Mouse (Mus musculus) yolk sac, embryonic 10.5 days (tissue): ENCODE measurements around the gene Tpd52l1.
A peak's percentile ranks its signal among the peaks of the same experiment; 100 is the strongest.

Experiments
- DNase-seq: peaks from one replicate; pipeline ENCODE4 v3.0.0-alpha.2; 2017; ENCODE audit warnings: low spot score

Gene Tpd52l1

GRCm38 (mm10) chr10:31346401-31346800 is 99.4 kb downstream of the Tpd52l1 start:
- DNase-seq = no peak

DNA sequence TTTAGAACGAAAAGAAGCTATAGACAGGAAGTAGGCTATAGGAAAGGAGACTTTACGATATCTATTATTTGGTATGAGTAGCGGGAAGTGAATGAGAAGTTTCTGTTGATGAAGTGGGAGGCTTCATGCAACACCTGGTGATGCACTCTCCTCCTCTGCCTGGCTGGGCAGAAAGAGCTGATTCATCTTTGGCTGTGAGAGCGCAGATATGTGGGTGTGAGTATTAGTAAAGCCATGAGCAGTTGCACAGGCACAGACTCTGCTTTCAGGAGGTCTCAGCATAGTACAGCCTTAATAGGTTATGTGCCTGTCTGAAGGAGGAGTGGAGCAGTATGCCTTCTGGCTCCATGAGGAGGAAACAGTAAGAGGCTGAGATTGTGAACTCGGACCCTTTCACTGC is 109.3 kb downstream of the Tpd52l1 start:
- no peak for DNase-seq

- DNase-seq = no peak
Observed at GRCm38 (mm10) chr10:31331225-31331775, 114.5 kb downstream of the Tpd52l1 start.

DNA sequence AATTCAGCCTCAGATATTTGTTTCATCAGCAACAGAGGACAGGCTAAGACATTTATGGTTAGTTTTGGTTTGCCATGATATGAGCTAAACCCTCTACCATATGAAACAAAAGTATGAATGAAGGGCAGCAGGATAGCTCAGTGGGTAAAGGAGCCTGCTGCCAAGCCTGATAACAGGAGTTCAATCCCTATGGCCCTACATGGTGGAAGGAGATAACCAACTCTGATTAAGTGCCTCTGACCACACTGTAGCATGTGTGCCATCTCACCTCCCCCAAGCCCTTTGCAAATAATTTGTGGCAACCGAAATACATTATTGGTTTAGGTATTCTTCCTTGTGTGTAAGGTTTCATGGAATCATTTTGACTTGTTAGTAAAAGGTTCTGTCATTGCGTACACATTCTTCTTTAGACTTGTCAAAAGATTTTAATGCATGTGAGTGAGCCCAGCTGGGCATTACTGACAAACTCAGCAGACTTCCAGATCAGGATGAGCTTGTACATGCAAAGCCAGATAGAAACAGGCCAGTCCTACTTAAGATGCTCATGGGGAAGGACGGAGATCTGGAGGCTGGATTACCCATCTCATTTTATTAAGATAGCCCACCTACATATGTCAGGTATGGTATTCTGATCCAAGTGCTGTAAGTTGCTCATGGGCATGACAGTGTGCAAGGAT is 115.3 kb downstream of the Tpd52l1 start:
- no peak for DNase-seq

DNA sequence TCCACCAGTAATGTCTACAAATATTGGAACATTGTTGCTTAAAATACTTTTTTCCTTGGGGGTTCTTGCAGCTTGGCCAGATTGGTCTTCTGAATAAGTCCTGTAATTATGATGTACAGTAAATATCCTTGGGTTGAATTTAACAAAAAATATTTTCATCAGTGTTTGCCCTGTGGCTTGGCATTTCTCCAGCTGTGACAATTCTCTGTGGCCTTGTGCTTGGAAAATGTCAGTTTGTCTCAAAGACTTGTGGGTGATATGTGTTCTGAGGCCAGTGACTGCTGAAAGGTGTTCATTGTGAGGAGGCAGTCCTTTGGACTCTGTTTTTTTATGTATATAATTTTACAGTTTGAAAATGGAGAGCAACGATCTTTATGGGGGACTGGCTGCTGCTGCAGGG is 116.3 kb downstream of the Tpd52l1 start:
- no peak for DNase-seq

GRCm38 (mm10) chr10:31318491-31318890 is 127.3 kb downstream of the Tpd52l1 start:
- DNase-seq = no peak

GRCm38 (mm10) chr10:31312865-31313848 is 132.6 kb downstream of the Tpd52l1 start, which contains the start of gene Hddc2:
TSS of gene Hddc2 (plus strand) at chr10:31313383.
- peak; percentile 90 for DNase-seq

GRCm38 (mm10) chr10:31307024-31307598 is 138.6 kb downstream of the Tpd52l1 start:
- no peak for DNase-seq

DNA sequence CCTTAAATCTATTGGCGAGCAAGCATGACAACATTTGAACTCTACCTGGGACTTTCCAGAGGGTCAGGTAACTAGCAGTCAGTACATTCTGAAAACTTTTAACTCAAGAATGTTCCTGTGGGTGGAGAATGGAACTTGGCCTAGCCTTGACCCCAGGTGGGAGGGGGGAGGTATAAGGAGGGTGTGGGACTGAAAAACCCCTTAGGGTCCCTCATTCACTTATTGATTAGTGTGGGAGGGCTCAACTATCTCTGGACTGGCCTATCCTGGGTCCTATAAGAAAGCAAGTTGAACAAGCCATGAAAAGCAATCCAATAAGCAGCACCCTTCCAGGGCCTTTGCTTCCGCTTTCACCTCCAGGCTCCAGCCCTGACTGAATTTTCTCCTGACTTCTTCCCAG is 142.3 kb downstream of the Tpd52l1 start:
- DNase-seq = no peak

- DNase-seq = no peak
Observed at GRCm38 (mm10) chr10:31300292-31300691, 145.5 kb downstream of the Tpd52l1 start.

GRCm38 (mm10) chr10:31298921-31299574 is 146.7 kb downstream of the Tpd52l1 start:
- DNase-seq = peak; percentile 33

DNA sequence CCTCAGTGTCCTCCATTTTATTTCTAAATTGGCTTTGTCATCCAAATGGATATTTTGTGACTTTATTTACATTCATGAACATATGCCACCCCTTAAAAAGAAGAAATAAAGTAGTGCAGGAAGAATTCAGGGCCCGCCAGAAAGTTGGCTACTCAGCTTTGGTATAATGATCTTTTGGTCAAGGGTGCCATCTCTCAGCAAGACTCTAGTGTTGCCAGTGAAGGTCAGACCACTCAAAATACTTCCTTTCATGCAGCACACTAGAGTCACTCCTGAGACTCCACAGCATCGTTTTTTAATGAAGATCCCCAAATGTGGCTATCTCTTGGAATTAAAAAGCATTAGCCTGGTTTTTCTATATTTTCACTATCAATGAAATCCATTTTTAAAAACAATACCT is 147.5 kb downstream of the Tpd52l1 start:
- no peak for DNase-seq

GRCm38 (mm10) chr10:31297106-31297505 is 148.7 kb downstream of the Tpd52l1 start:
- DNase-seq = no peak

DNA sequence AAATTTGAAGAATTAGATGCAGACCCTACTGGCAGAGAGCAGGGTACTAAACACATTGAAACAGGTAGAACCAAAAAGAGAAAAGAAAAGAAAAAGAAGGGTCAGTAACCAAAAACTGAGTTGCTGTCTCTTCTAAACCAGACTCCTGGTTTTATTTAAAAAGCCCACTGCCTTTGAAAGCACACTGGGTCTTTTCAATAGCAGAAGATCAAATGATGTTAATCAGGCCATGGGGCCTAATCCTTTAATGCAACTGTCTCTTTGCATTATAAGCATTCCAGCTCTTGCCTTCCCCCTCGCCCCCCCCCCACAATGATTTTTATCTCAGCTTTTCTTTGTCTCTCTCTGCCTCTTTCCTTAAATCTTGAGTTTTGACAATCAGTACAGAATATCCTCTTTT is 149.3 kb downstream of the Tpd52l1 start:
- DNase-seq = no peak

DNA sequence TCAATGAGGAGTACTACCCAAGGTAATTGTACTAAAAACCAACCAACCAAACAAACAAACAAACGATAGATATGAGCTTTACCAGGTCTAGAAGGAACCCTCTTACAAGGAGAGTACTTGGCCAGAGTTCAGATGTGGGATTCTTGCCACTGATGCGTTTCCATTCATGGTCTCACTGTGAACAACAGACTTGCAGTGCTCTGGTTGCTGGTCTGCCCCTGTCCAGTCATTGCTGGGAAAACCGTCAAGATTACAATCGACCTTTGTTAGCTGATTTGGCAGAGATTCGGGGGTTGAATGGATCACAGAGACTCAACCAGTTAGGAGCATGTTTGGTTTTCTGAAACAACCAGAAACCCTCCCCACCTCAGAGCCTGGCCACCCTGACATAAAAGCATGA is 150.1 kb downstream of the Tpd52l1 start:
- DNase-seq = no peak

- no peak for DNase-seq
Observed at GRCm38 (mm10) chr10:31288697-31289390, 156.9 kb downstream of the Tpd52l1 start.

DNA sequence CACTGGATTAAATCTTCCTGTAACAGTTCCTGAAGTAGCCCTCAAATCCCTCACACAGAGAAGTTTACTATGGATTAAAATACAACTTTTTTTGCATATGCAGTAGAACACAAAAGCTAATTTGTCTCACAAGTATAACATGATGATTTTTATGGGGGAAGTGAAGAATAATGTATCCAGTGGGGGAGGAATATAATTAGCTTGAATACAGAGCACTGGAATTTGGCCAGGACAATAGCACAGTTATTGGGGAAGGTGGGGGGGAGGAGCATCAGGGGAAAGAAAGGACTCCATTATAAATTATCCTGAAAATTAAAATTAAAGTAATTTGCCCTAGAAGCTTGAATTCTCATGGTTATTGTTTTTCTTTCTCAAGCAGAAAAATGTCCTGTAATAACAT is 158.0 kb downstream of the Tpd52l1 start:
- DNase-seq = no peak
